Mouse (Mus musculus): ENCODE results near the gene Zbtb24.

GRCm38 (mm10) chr10:41514921-41515320, 64.7 kb downstream of the Zbtb24 start:
- no peak for TF ChIP-seq CTCF (IDR thresholded peaks at IDR 0.05; ENCODE audit: insufficient read depth, low read length)
- TF ChIP-seq POLR2A (IDR thresholded peaks at IDR 0.05; ENCODE audit: borderline replicate concordance, extremely low read depth, low read depth, low read length), result no peak
